Mouse (Mus musculus): Measurements from ENCODE around the gene Ctbp2. TPM values are rescaled to one million over a fixed set of nuclear protein-coding genes. Genes with fewer than 3 reads are reported as not detected.
A peak's percentile ranks its signal among the peaks of the same experiment; 100 is the strongest.

The Ctbp2 gene
- polyA plus RNA-seq, 1 experiment from 2014 or later, result 40.8 TPM

DNA sequence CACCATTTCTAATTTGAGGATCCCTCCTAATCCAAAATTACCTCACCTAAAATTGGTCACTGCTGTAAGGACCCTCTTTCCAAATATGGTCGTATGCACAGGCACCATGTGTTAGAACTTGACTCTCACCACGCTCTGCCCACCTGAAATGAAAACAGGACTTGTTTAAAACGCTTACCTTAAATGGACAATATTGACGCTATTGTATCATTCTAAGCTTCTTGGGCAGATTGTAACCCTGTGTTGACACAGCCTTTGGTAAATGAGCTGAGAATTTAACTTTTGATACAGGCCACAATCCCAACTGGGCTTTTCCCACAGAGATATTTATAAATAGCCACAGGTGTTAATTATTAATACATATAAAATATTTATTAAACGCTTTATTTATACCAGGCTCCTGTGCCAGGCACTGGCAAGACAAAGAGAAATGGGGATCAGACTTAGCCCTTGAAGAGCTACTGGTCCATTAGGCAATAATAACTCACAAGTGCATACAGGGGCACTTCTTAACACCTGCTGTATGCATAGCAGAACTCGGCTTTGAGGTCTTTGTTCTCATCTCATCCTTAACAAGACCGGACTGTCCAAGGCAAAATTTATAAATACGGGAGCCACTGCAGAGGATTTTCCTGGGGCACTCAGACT lies 15.7 kb upstream of the Ctbp2 start:
- WGBS, result 76% methylated on average over 8 of the region's 8 CpGs
- Histone ChIP-seq H3K4me3 (no peak overlapping the region), H3K9ac (no peak overlapping the region), H3K4me2 (no peak overlapping the region), H3K27ac (no peak overlapping the region), H3K27me3 (no peaks in the 10 kb centered on the region), H3K4me1 (replicated peaks) (no peaks in the 10 kb centered on the region), H3K9me3 (replicated peaks) (no peaks in the 10 kb centered on the region), H3K36me3 (no peaks in the 10 kb centered on the region)
- ATAC-seq (replicated peaks; ENCODE audit: insufficient number of reproducible peaks, insufficient read depth, low FRiP score, low read depth), result no peak

GRCm38 (mm10) chr7:133133552-133133951 lies 9.4 kb upstream of the Ctbp2 start:
- Histone ChIP-seq H3K27ac (no peak overlapping the region), H3K27me3 (no peaks in the 10 kb centered on the region), H3K9ac (no peak overlapping the region), H3K9me3 (replicated peaks) (no peaks in the 10 kb centered on the region), H3K4me1 (replicated peaks) (no peaks in the 10 kb centered on the region), H3K4me3 (no peak overlapping the region), H3K36me3 (no peaks in the 10 kb centered on the region), H3K4me2 (no peak overlapping the region)
- WGBS, result 77% methylated on average over 5 of the region's 5 CpGs
- no peak for ATAC-seq (replicated peaks; ENCODE audit: insufficient number of reproducible peaks, insufficient read depth, low FRiP score, low read depth)

DNA sequence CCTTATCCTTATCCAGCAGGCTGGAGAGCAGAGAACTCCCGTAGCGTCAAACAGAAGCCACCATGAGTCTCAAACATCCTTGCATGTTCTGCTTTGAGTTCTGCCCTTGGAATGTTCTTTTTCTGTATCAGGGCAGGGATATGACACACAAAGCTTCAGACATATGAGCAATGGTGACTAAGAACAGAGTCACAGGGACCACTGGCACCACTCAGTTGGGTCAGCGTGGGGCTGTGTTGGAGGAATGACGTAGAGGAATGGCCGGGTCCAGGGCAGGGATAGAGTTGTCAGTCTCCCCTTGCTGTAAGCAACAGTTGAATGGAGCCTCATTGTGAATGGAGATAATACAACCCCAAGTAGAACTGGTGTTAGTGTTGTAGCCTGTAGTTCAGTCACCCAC lies 8.5 kb upstream of the Ctbp2 start:
- Histone ChIP-seq H3K4me2 (no peak overlapping the region), H3K4me1 (replicated peaks) (no peaks in the 10 kb centered on the region), H3K27ac (no peak overlapping the region), H3K36me3 (no peaks in the 10 kb centered on the region), H3K9me3 (replicated peaks) (no peaks in the 10 kb centered on the region), H3K27me3 (no peaks in the 10 kb centered on the region), H3K9ac (no peak overlapping the region), H3K4me3 (no peak overlapping the region)
- no peak for ATAC-seq (replicated peaks; ENCODE audit: insufficient number of reproducible peaks, insufficient read depth, low FRiP score, low read depth)
- 91% methylated on average over 5 of the region's 5 CpGs for WGBS

- 15% methylated on average over 34 of the region's 34 CpGs for WGBS
- Histone ChIP-seq H3K9me3 (replicated peaks) (no peaks in the 10 kb centered on the region), H3K27me3 (no peaks in the 10 kb centered on the region), H3K4me1 (replicated peaks) (peaks cover 22% of the 10 kb centered on the region), H3K27ac (peak overlapping the region; percentile 98), H3K4me2 (peak overlapping the region; percentile 95), H3K36me3 (no peaks in the 10 kb centered on the region), H3K9ac (peak overlapping the region; percentile 98), H3K4me3 (peak overlapping the region; percentile 96)
- ATAC-seq (replicated peaks; ENCODE audit: insufficient number of reproducible peaks, insufficient read depth, low FRiP score, low read depth), result no peak
These were observed 739 bp upstream of the Ctbp2 start for GRCm38 (mm10) chr7:133124701-133125485.

- under 1% methylated on average over 34 of the region's 53 CpGs for WGBS
- H3K27me3 ChIP-seq, result no peaks in the 10 kb centered on the region
- H3K36me3 ChIP-seq, result no peaks in the 10 kb centered on the region
- H3K4me1 ChIP-seq (replicated peaks), result peaks cover 30% of the 10 kb centered on the region
- ATAC-seq (replicated peaks; ENCODE audit: insufficient number of reproducible peaks, insufficient read depth, low FRiP score, low read depth), result peak; percentile 68
- peak within 1 kb of the TSS; percentile 96 for H3K4me3 ChIP-seq
- H3K27ac ChIP-seq, result peak within 1 kb of the TSS; percentile 98
- peak within 1 kb of the TSS; percentile 95 for H3K4me2 ChIP-seq
- peak within 1 kb of the TSS; percentile 98 for H3K9ac ChIP-seq
- H3K9me3 ChIP-seq (replicated peaks), result no peaks in the 10 kb centered on the region
These were observed 733 bp downstream of the Ctbp2 start, which contains the start of gene Fgfr2 for GRCm38 (mm10) chr7:133123244-133123998. Gene Fgfr2, minus strand, starts transcription at chr7:133123350.

DNA sequence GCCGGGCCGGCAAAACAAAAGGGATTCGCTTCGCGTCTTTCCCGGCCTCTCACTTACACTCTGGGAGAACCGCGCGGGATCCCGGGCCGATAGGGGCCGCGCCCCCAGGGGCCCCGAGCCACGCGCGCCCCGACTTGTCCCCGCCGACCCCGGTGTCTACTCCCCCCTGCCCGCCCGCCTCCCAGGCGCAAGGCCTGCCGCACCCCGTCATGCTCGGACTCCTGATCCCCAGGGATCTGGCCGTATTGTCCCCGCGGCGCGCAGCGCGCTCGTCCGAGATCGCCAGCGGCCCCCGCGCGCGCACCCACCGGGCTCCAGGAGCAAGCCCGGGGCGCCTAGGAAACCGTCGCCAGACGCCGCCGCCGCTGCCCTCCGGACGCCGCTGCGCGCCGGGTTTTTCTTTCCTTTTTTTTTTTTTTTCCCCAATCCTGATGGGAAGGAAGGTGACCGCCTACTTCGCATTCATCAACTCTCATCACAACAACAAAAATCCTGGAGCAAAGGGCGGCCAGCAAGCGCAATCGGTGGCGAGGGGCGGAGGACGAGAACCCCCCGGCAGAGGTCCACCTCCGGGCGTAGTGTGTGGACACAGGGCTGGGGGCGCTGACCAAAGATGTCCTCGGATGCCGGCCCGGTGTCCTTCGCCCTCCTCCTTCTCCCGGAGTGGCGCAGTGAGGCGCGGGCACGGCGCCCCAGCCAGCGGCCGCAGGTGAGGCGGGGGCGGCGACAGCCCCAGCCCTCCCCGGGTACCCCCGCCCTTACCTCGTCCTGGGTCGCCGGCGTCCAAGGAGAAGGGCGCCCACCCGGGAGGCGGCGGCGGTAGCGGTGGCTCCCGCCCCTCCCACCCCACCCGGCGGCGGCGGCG lies 1.5 kb downstream of the Ctbp2 start:
- H3K4me3 ChIP-seq, result peak overlapping the region; percentile 96
- ATAC-seq (replicated peaks; ENCODE audit: insufficient number of reproducible peaks, insufficient read depth, low FRiP score, low read depth), result no peak; the same call in 1 of the 2 replicates
- H3K27me3 ChIP-seq, result no peaks in the 10 kb centered on the region
- H3K36me3 ChIP-seq, result no peaks in the 10 kb centered on the region
- H3K27ac ChIP-seq, result peak overlapping the region; percentile 98
- peaks cover 36% of the 10 kb centered on the region for H3K4me1 ChIP-seq (replicated peaks)
- H3K9ac ChIP-seq, result peak overlapping the region; percentile 98
- H3K9me3 ChIP-seq (replicated peaks), result no peaks in the 10 kb centered on the region
- under 1% methylated on average over 74 of the region's 102 CpGs for whole genome bisulfite sequencing
- H3K4me2 ChIP-seq, result peak overlapping the region; percentile 95

DNA sequence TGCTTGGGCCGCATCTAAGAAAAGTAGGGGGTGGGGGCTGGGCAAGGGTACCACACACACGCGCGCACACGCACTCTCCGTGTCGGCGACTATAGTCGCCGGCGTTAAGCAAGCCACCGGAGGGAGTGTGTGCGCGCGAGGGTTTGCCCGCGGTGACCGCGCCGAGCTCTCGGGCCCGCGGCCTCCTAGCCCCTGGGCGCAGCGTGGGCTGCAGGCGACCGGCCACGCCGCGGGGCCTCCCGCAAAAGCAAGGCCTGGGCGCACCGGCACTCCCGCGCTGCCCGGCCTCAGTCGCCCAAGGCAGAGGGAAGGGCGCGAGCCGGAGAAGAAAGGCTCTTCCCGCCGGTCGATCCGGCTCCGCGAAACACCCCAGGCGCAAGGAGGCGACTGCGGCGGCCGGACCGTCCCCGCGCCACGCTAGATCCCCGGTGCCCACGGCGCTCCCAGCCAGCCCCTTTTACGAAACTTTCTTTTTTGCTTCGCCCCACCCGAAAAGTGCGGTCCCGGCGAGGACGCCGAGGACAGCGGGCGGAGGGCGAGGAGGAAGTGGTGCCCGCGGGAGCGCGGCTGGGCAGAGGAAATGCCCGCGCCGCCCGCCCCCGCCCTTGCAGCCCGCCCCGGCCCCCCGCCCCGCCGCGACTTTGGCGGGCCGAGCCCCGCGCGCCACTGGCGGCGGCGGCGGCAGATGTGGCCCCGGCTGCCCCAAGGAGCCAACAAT lies 2.3 kb downstream of the Ctbp2 start:
- Histone ChIP-seq H3K4me3 (peak overlapping the region; percentile 96), H3K27me3 (no peaks in the 10 kb centered on the region), H3K9ac (peak overlapping the region; percentile 98), H3K4me2 (peak overlapping the region; percentile 95), H3K9me3 (replicated peaks) (no peaks in the 10 kb centered on the region), H3K4me1 (replicated peaks) (peaks cover 44% of the 10 kb centered on the region), H3K36me3 (no peaks in the 10 kb centered on the region), H3K27ac (peak overlapping the region; percentile 98)
- WGBS, result under 1% methylated on average over 94 of the region's 94 CpGs
- 0 out of 2 replicates have a peak, but pooled peaks have one; percentile 16 for ATAC-seq (replicated peaks; ENCODE audit: insufficient number of reproducible peaks, insufficient read depth, low FRiP score, low read depth)

DNA sequence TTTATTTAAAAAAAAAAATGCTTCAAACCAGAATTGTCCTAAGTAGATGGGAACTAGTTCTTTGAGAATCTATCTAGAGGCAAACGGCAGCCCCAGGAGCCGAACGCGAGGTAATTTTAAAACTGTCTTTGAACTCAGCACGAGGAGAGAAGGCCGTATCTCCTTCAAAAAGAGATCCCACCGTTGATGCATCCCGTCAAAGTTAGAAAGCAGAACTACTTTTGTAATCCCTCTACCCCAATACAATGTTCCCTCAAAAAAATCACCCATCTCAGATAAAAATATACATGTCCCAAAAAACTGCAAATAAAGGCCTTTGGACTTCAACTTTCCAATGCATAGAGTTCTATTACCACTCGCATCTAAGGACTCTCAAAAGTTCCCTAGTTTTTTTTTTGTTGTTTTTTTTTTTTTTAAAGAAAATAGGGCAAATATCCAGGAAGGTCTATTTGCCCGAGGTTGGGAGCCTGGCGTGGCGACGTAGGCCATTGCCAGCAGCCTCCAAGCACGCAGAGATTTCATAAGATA lies 3.0 kb downstream of the Ctbp2 start:
- Histone ChIP-seq H3K4me2 (peak overlapping the region; percentile 95), H3K4me3 (peak overlapping the region; percentile 96), H3K27me3 (no peaks in the 10 kb centered on the region), H3K36me3 (no peaks in the 10 kb centered on the region), H3K4me1 (replicated peaks) (peaks cover 51% of the 10 kb centered on the region), H3K9ac (peak overlapping the region; percentile 98), H3K9me3 (replicated peaks) (no peaks in the 10 kb centered on the region), H3K27ac (peak overlapping the region; percentile 98)
- ATAC-seq (replicated peaks; ENCODE audit: insufficient number of reproducible peaks, insufficient read depth, low FRiP score, low read depth), result no peak
- 5% methylated on average over 14 of the region's 14 CpGs for WGBS

- no peaks in the 10 kb centered on the region for H3K36me3 ChIP-seq
- ATAC-seq (replicated peaks; ENCODE audit: insufficient number of reproducible peaks, insufficient read depth, low FRiP score, low read depth), result no peak
- peak overlapping the region; percentile 96 for H3K4me3 ChIP-seq
- whole genome bisulfite sequencing, result 13% methylated on average over 15 of the region's 15 CpGs
- H3K4me2 ChIP-seq, result peak overlapping the region; percentile 95
- peak overlapping the region; percentile 45 for H3K9ac ChIP-seq
- H3K27me3 ChIP-seq, result no peaks in the 10 kb centered on the region
- peaks cover 58% of the 10 kb centered on the region for H3K4me1 ChIP-seq (replicated peaks)
- H3K27ac ChIP-seq, result no peak overlapping the region
- H3K9me3 ChIP-seq (replicated peaks), result no peaks in the 10 kb centered on the region
These were observed 3.9 kb downstream of the Ctbp2 start for GRCm38 (mm10) chr7:133120221-133120751.

GRCm38 (mm10) chr7:133117815-133118214 lies 6.3 kb downstream of the Ctbp2 start:
- Histone ChIP-seq H3K36me3 (no peaks in the 10 kb centered on the region), H3K4me3 (no peak overlapping the region), H3K4me1 (replicated peaks) (peaks cover 73% of the 10 kb centered on the region), H3K9me3 (replicated peaks) (no peaks in the 10 kb centered on the region), H3K27ac (peak overlapping the region; percentile 48), H3K27me3 (no peaks in the 10 kb centered on the region), H3K4me2 (no peak overlapping the region), H3K9ac (no peak overlapping the region)
- ATAC-seq (replicated peaks; ENCODE audit: insufficient number of reproducible peaks, insufficient read depth, low FRiP score, low read depth), result no peak
- 31% methylated on average over 2 of the region's 2 CpGs for WGBS
